Mouse (Mus musculus) kidney, adult 2 months (tissue): ENCODE measurements at regions not wholly inside any gene's neighbourhood (a gene's known extent, or its start where the extent isn't known, plus 50 kb on each side); places are given as distances from the start of the nearest gene placed in this dataset.

Source experiments
- CTCF ChIP-seq: fragments of 200-500 bp; conservative IDR thresholded peaks from 2 replicates; pipeline ENCODE4 v1.5.1; 2011; ENCODE audit warnings: low read depth, mild to moderate bottlenecking, control low read depth, low read length, moderate library complexity, mixed read lengths; ENCODE audit not compliant: insufficient read depth, insufficient read length
- POLR2A ChIP-seq: fragments of 200-500 bp; IDR thresholded peaks from one replicate; pipeline ENCODE4 v1.6.1; 2011; ENCODE audit warnings: low read depth, low read length, control low read depth

- TF ChIP-seq CTCF (no peak), POLR2A (no peak)
Measured at GRCm38 (mm10) chr10:92557463-92557862, 164.8 kb downstream of the Nedd1 start.
